Mouse (Mus musculus) kidney, postnatal 14 days (tissue): ENCODE measurements around the gene Nfx1.

Source experiments
- DNase-seq: peaks from one replicate; pipeline ENCODE4 v3.0.0; 2022; ENCODE audit warnings: mixed read lengths

Nfx1 gene

DNA sequence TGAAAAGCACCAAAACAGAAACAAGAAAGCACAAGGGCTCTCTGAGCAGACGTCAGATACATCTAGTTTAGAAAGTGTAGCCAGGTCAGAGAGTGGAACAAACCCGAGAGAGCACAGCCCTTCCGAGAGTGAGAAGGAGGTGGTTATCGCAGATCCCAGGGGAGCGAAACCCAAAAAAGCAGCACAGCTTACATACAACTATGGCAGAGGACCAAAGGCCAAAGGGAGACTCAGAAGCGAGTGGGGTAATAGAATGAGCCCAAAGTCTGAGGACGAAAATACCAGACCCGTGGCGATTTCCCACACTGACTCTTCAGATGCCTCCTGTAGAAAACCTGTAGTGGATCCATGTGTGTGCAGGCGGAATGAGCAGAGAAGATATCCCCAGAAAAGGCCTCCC lies 5.9 kb downstream of the Nfx1 start:
- DNase-seq = no peak

DNA sequence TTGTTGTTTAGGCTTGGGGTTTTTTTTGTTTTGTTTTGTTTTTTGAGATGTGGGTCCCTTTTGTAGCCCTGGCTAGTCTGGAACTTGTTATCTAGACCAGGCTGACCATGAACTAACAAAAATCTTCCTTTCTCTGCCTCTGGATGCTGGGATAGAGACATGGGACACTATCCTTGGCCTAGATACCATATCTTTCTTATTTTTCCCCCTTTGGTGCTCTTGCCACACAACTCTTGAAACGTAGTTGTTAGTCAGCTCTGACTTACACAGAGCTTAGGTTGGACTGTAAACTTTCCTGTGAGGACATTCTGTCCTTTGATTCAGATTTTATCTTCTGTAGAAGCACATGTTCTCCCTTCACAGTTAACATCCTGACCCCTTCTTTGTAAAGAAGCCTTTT lies 8.7 kb downstream of the Nfx1 start:
- DNase-seq = no peak

- DNase-seq = no peak
Measured at GRCm38 (mm10) chr4:40982486-40982885, 11.8 kb downstream of the Nfx1 start.

GRCm38 (mm10) chr4:40983686-40984085 lies 13.0 kb downstream of the Nfx1 start:
- DNase-seq = no peak

- no peak for DNase-seq
Measured at GRCm38 (mm10) chr4:40989633-40990032, 18.9 kb downstream of the Nfx1 start.

- no peak for DNase-seq
Measured at GRCm38 (mm10) chr4:40996302-40996701, 25.6 kb downstream of the Nfx1 start.

- no peak for DNase-seq
Measured at GRCm38 (mm10) chr4:40997916-40998315, 27.2 kb downstream of the Nfx1 start.

DNA sequence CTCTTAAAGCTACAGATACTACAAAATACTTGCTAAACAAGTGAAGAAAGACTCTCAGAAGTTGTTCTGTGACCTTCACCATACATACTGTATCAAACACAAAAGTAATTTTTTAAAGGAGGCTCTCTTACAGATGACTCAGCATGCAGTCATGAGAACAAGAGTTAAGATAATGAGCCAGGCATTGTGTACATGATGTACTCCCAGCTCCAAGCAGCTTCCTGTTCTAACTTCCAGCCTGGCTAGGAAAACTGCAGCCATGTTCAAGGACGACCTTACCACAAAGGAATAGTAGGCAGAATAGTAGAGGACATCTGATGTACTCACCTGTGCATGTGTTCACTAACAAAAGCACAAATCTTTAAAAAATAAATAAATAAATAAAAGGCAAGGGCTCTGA lies 29.6 kb downstream of the Nfx1 start:
- DNase-seq = no peak

DNA sequence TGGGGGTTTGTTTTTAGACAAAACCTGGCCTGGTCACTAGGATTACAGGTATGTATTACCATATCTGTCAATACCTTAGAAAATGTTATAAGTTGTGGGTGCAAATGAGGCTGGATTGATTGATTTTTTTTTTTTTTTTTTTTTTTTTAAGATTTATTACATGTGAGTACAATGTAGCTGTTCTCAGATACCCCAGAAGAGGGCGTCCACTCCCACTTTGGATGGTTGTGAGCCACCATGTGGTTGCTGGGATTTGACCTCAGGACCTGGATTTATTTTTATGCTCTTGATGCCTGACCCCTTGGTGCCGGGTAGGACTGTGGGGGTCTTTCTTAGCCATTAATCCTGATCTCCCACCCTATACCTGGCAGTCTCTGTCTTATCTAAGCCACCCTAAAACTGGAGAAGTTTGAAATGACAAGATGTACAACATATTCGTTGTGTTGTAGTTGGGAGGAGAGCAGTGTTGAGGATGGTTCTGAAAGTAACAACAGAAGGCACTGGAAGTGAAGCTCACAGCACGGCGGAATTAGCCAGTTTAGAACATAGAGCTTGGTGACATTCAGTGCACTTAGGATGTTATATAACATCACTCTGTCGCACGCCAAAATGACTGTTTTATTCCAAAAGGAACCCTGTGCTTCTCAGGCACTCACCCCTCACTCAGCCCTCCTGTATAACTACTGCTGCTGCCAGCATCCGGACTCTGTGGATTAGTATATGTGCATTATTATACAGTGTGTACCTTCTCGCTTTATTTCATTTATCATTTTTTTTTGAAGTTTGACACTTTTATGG lies 30.3 kb downstream of the Nfx1 start:
- DNase-seq = no peak

DNA sequence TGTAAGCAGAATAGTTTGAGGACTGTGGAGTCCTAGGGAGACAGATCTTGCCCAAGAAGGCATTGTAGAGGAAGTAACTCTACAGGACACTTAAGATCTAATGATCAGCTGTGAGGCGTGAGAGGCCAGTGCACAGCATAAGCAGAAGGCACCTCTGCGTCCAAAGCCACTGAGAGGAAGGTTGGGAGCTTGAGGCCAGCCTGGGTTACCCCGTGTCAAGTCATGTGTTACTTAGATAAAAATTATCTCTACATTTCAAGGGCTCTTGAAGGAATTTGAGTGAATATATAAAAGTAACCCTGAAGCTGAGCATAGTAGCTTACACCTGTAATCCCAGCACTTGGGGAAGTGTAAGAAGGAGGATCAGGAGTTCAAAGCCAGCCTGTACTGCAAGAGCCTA lies 42.6 kb downstream of the Nfx1 start:
- DNase-seq = no peak

- DNase-seq = no peak
Measured at GRCm38 (mm10) chr4:41015798-41016197, 45.1 kb downstream of the Nfx1 start.

- no peak for DNase-seq
Measured at GRCm38 (mm10) chr4:41021094-41021493, 50.4 kb downstream of the Nfx1 start.

- no peak for DNase-seq
Measured at GRCm38 (mm10) chr4:41026086-41026787, 55.5 kb downstream of the Nfx1 start.

GRCm38 (mm10) chr4:41027872-41028271 lies 57.2 kb downstream of the Nfx1 start:
- peak; percentile 77 for DNase-seq

- DNase-seq = no peak
Measured at GRCm38 (mm10) chr4:41028272-41028671, 57.6 kb downstream of the Nfx1 start.

DNA sequence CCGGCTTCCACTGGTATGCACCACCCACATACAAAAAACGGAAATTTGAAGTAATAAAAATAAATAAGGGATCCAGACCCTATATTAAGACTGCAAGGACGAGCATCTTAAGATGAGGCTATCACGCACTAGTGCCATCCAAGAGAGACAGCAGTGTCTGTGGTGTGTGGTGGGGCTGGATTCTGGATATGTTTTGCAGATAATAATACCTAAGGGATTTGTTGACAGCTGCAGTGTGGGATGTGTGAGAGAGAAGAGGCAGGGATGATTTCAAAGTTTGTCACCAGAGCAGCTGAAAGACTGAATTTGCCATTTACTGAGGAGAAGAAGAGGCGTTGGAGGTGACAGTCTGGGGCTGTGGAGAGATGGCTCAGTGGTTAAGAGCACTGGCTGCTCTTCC lies 58.7 kb downstream of the Nfx1 start:
- no peak for DNase-seq

DNA sequence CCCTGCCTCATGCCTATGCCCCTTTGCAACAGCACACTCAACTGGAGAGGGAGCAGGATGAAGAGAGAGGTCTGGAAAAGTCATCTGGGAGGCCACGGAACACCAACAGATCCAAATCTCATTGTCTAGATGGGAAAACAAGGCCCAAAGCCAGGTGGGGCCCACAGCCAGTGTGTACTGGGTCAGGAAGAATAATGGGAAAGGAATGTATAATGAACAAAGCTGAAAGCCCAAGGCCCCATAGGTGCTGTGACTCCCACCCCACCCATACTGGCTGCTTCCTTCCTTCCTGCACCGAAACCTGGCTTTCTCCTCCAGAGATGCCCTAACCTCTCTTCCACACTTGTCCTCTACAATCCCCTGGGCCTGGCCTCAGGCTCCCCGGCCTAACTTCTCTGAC lies 60.5 kb downstream of the Nfx1 start:
- DNase-seq = no peak

DNA sequence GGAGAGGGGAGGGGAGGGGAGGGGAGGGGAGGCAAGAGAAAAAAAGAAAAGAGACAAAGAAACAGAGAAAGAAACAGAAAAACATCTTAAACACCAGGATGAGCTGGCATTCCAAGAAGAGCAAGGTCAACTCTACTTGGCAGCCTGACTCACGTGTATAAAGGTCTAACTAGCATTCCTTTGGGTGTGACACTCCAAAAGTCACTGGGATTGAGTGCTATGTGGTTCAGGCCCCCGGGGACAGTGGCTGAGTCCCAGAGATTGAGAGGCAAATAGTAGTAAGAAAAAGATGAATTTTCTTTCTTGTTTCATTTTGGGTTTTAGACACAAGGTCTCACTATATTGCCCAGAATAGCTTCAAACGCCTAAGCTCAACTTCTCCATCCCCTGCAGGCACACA lies 67.2 kb downstream of the Nfx1 start:
- no peak for DNase-seq

DNA sequence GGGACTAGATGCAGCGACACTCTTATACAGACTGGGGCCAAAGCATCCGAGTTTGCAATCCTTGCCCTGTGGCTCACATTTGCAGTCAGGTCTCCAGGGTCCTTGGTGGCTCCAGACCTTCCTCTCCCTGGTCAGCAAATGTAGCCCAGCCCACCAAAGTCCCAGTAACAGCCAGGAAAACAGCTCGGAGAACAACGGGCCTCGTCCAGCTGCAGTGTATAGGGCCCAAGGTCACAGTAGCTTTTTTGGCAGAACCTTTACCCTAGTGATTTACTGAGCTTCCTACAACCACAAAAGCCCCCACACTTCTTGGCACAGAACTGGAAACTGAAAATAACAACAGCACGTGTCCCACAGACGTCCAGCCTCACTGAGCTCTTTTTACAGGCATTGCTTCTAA lies 70.3 kb downstream of the Nfx1 start:
- peak; percentile 51 for DNase-seq

GRCm38 (mm10) chr4:41042880-41043279 lies 72.2 kb downstream of the Nfx1 start:
- DNase-seq = peak; percentile 55

- peak; percentile 43 for DNase-seq
Measured at GRCm38 (mm10) chr4:41043961-41044360, 73.3 kb downstream of the Nfx1 start.

DNA sequence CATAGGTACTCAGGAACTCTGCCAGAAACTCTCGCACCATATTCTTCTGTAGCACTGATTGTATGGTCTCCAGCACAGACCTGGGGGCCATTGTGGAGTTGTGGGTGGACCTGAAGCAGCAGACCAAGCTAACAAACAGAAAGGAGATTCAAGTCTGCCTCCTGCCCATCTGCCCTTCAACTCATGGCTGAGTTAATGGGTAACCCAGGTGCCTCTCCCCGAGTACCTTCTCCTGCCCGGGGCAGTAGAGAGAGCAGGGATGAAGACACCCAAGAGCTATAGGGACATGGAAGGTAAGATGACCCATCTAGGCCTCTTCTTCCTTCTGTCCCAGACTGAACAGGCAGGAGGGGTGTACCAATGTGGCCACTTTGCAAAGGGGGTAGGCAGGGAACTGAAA lies 74.6 kb downstream of the Nfx1 start:
- peak; percentile 75 for DNase-seq

DNA sequence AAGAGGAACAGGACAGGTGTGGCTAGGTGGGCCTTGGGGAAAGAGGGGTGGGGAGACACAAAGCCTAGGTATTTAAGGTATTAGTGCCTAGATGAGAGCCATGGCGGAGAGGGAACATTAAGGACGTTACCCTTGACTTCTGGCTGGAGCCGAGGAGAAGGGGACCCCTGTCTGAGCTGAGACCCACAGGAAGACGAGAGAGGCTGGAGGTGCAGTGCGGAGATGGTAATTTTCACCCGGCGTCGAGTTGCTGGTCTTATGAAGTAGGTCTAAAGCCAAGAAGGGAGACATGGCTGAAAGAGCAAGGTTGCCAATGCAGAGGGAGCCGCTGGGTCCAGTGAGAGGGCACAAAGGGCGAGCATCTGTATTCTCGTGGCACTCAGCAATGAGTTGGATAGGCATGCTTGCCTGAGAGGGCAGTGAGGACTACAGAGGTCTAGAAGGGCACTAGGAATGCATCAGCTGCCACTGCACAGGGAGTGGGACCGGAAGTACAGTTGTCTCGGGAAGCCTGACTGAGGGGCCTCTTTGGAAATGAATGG lies 75.6 kb downstream of the Nfx1 start:
- DNase-seq = peak; percentile 44
